Mouse (Mus musculus): ENCODE results near the gene Dcaf1. TPM values are rescaled to one million over a fixed set of nuclear protein-coding genes. Genes with fewer than 3 reads are reported as not detected.

The Dcaf1 gene
- polyA plus RNA-seq, 1 experiment from 2014 or later: 4.3 TPM

- peak within 1 kb of the TSS; percentile 89 for H3K4me3 ChIP-seq (ENCODE audit: low read depth, low read length)
- DNase-seq (ENCODE audit: low spot score) (peak; percentile 99), ATAC-seq (ENCODE audit: low FRiP score, low TSS enrichment) (peak; percentile 75)
- peaks cover 14% of the 10 kb centered on the region for H3K36me3 ChIP-seq (ENCODE audit: control insufficient read depth, insufficient read depth, low read length)
- H3K9ac ChIP-seq (ENCODE audit: low read length): peak within 1 kb of the TSS; percentile 96
- peak within 1 kb of the TSS; percentile 99 for H3K4me2 ChIP-seq (replicated peaks; ENCODE audit: low read depth)
- H3K27me3 ChIP-seq (ENCODE audit: control insufficient read depth, insufficient read depth, low read length): no peaks in the 10 kb centered on the region
- TF ChIP-seq CTCF (IDR thresholded peaks at IDR 0.05; ENCODE audit: low read depth) (peak; percentile 87), EP300 (optimal IDR thresholded peaks at IDR 0.05) (no peak)
- peak within 1 kb of the TSS; percentile 88 for H3K27ac ChIP-seq (replicated peaks)
- H3K9me3 ChIP-seq (ENCODE audit: control insufficient read depth, low read length): no peaks in the 10 kb centered on the region
- 3% methylated on average over 81 of the region's 101 CpGs for WGBS
- H3K4me1 ChIP-seq (replicated peaks; ENCODE audit: control insufficient read depth, insufficient read depth): peaks cover 12% of the 10 kb centered on the region
These were observed 65.4 kb downstream of the Dcaf1 start, which contains the start of gene Rbm15b for GRCm38 (mm10) chr9:106886828-106887702. Gene Rbm15b (minus strand): TSS chr9:106887428.

GRCm38 (mm10) chr9:106888346-106888745 lies 66.7 kb downstream of the Dcaf1 start:
- Histone ChIP-seq H3K4me2 (replicated peaks; ENCODE audit: low read depth) (no peak overlapping the region; the same call in 1 of the 2 replicates), H3K27me3 (ENCODE audit: control insufficient read depth, insufficient read depth, low read length) (no peaks in the 10 kb centered on the region), H3K9ac (ENCODE audit: low read length) (no peak overlapping the region), H3K36me3 (ENCODE audit: control insufficient read depth, insufficient read depth, low read length) (peaks cover 5% of the 10 kb centered on the region; the same call in 1 of the 2 replicates), H3K4me3 (ENCODE audit: low read depth, low read length) (no peak overlapping the region), H3K9me3 (ENCODE audit: control insufficient read depth, low read length) (no peaks in the 10 kb centered on the region), H3K27ac (replicated peaks) (no peak overlapping the region), H3K4me1 (replicated peaks; ENCODE audit: control insufficient read depth, insufficient read depth) (peaks cover 12% of the 10 kb centered on the region)
- DNase-seq (ENCODE audit: low spot score) (no peak), ATAC-seq (ENCODE audit: low FRiP score, low TSS enrichment) (no peak)
- TF ChIP-seq EP300 (optimal IDR thresholded peaks at IDR 0.05): no peak
- TF ChIP-seq CTCF (IDR thresholded peaks at IDR 0.05; ENCODE audit: low read depth): no peak
- WGBS: 89% methylated on average over 3 of the region's 3 CpGs

- 77% methylated on average over 9 of the region's 9 CpGs for WGBS
- 0 out of 2 replicates have a peak, but pooled peaks cover 3% of the 10 kb centered on the region for H3K36me3 ChIP-seq (ENCODE audit: control insufficient read depth, insufficient read depth, low read length)
- peaks cover 8% of the 10 kb centered on the region for H3K4me1 ChIP-seq (replicated peaks; ENCODE audit: control insufficient read depth, insufficient read depth)
- no peak overlapping the region for H3K9ac ChIP-seq (ENCODE audit: low read length)
- ATAC-seq (ENCODE audit: low FRiP score, low TSS enrichment) (no peak), DNase-seq (ENCODE audit: low spot score) (no peak)
- H3K27ac ChIP-seq (replicated peaks): no peak overlapping the region
- H3K4me3 ChIP-seq (ENCODE audit: low read depth, low read length): no peak overlapping the region
- no peaks in the 10 kb centered on the region for H3K27me3 ChIP-seq (ENCODE audit: control insufficient read depth, insufficient read depth, low read length)
- TF ChIP-seq CTCF (IDR thresholded peaks at IDR 0.05; ENCODE audit: low read depth) (no peak), EP300 (optimal IDR thresholded peaks at IDR 0.05) (no peak)
- no peaks in the 10 kb centered on the region for H3K9me3 ChIP-seq (ENCODE audit: control insufficient read depth, low read length)
- H3K4me2 ChIP-seq (replicated peaks; ENCODE audit: low read depth): 0 out of 2 replicates have a peak overlapping the region, but pooled peaks have one; percentile 8
These were observed 67.6 kb downstream of the Dcaf1 start for GRCm38 (mm10) chr9:106889321-106889720.

- 55% methylated on average over 8 of the region's 8 CpGs for WGBS
- ATAC-seq (ENCODE audit: low FRiP score, low TSS enrichment) (no peak), DNase-seq (ENCODE audit: low spot score) (no peak)
- H3K9ac ChIP-seq (ENCODE audit: low read length): peak overlapping the region; percentile 89
- no peaks in the 10 kb centered on the region for H3K27me3 ChIP-seq (ENCODE audit: control insufficient read depth, insufficient read depth, low read length)
- H3K4me1 ChIP-seq (replicated peaks; ENCODE audit: control insufficient read depth, insufficient read depth): no peaks in the 10 kb centered on the region
- H3K27ac ChIP-seq (replicated peaks): no peak overlapping the region
- peak overlapping the region; percentile 58 for H3K4me2 ChIP-seq (replicated peaks; ENCODE audit: low read depth)
- peak overlapping the region; percentile 80 for H3K4me3 ChIP-seq (ENCODE audit: low read depth, low read length)
- TF ChIP-seq CTCF (IDR thresholded peaks at IDR 0.05; ENCODE audit: low read depth) (no peak), EP300 (optimal IDR thresholded peaks at IDR 0.05) (no peak)
- H3K36me3 ChIP-seq (ENCODE audit: control insufficient read depth, insufficient read depth, low read length): 0 out of 2 replicates have a peak, but pooled peaks cover 3% of the 10 kb centered on the region
- no peaks in the 10 kb centered on the region for H3K9me3 ChIP-seq (ENCODE audit: control insufficient read depth, low read length)
These were observed 69.0 kb downstream of the Dcaf1 start for GRCm38 (mm10) chr9:106890496-106891240.

- DNase-seq (ENCODE audit: low spot score) (no peak), ATAC-seq (ENCODE audit: low FRiP score, low TSS enrichment) (no peak)
- under 1% methylated on average over 17 of the region's 17 CpGs for WGBS
- Histone ChIP-seq H3K4me2 (replicated peaks; ENCODE audit: low read depth) (peak overlapping the region; percentile 58), H3K36me3 (ENCODE audit: control insufficient read depth, insufficient read depth, low read length) (0 out of 2 replicates have a peak, but pooled peaks cover 3% of the 10 kb centered on the region), H3K27ac (replicated peaks) (peak overlapping the region; percentile 88), H3K27me3 (ENCODE audit: control insufficient read depth, insufficient read depth, low read length) (no peaks in the 10 kb centered on the region), H3K4me1 (replicated peaks; ENCODE audit: control insufficient read depth, insufficient read depth) (no peaks in the 10 kb centered on the region), H3K9ac (ENCODE audit: low read length) (peak overlapping the region; percentile 89), H3K9me3 (ENCODE audit: control insufficient read depth, low read length) (no peaks in the 10 kb centered on the region), H3K4me3 (ENCODE audit: low read depth, low read length) (peak overlapping the region; percentile 80)
- no peak for TF ChIP-seq CTCF (IDR thresholded peaks at IDR 0.05; ENCODE audit: low read depth)
- no peak for TF ChIP-seq EP300 (optimal IDR thresholded peaks at IDR 0.05)
These were observed 69.7 kb downstream of the Dcaf1 start for GRCm38 (mm10) chr9:106891341-106891741.
